16 mouse cellular contexts compared by ENCODE assay signal in the genomic region with DNA sequence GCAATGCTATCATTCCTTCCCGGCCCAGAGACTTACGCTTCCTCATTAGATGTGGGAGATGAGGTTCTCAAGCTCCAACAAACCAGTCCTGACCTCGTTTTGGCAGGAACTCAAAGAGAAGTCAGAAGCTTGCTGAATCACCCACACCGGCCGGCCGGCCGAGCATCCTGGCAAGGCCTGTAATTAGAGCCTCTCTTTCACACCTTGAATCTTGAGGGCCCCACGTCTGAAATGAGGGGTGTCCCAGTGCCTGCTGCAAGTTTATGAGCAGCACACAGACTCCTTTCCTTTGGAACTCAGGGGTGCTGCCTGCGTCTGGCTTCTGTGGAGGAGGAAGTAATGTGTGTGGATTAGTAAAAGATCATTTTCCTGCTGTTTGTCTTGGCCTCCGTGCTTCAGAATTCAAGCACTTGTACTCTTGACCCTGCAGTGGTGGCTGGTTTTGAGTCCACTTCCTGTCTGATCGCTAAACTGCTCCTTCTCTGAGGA. TPM values are rescaled to one million over a fixed set of nuclear protein-coding genes. Genes with fewer than 3 reads are reported as not detected.
DNase-seq lines count a peak whose midpoint lies in the region; ATAC-seq and TF ChIP-seq lines count a peak whose summit lies in the region.
"Had no signal": no experiment of that assay in that cellular context is flagged by ENCODE, and none has a peak within 500 bp of the region (broad histone marks: within the 10 kb centered on the region; RNA-seq: fewer than 3 reads in every experiment).

No protein-coding gene starts in this region.

- no peaks in the 10 kb centered on the region for H3K4me1 ChIP-seq in MEL (ENCODE audit: control insufficient read depth in 1 of 2, insufficient read depth in 2 of 2, low read length in 2 of 2)
- H3K4me1 ChIP-seq in lung, postnatal 0 days (ENCODE audit: insufficient read depth, low read depth, low read length), result 0 out of 2 replicates have a peak, but pooled peaks cover 6% of the 10 kb centered on the region
- H3K4me1 ChIP-seq in midbrain, embryonic 11.5 days (ENCODE audit: control insufficient read depth, insufficient read depth, low read length), result no peaks in the 10 kb centered on the region

- H3K79me2 ChIP-seq in MEL (ENCODE audit: control insufficient read depth, insufficient read depth, low read length, poor library complexity), result no peaks in the 10 kb centered on the region

- intact Hi-C loops in gastrocnemius, postnatal 14 days (cut with DNase I; ENCODE audit: low total_unique reads), result no loop called here
- intact Hi-C loops in left cerebral cortex, postnatal 14 days (cut with DNase I), result no loop called here

- no peaks in the 10 kb centered on the region for H3K9me3 ChIP-seq in MEL (replicated peaks; ENCODE audit: insufficient read depth, low read length)
- H3K9me3 ChIP-seq in lung, postnatal 0 days (ENCODE audit: low read length), result no peaks in the 10 kb centered on the region
- H3K9me3 ChIP-seq in midbrain, embryonic 11.5 days (ENCODE audit: control insufficient read depth, low read length), result no peaks in the 10 kb centered on the region
- H3K9me3 ChIP-seq: G1E had no signal

- peak; percentile 21 for DNase-seq in MEL (ENCODE audit: low read depth, low spot score)
- DNase-seq in fibroblast of lung, adult 2 months (ENCODE audit: low read depth), result peak; percentile 37
- peak; percentile 43 for DNase-seq in kidney, postnatal 10 days
- DNase-seq in lung, postnatal 0 days (ENCODE audit: low spot score), result peak; percentile 74
- no peak for DNase-seq in gastrocnemius, postnatal 14 days
- no peak for DNase-seq in midbrain, embryonic 11.5 days (ENCODE audit: low spot score, missing footprints)
- DNase-seq in left cerebral cortex, postnatal 14 days (ENCODE audit: low spot score in 2 of 2), result no peak
- no peak for DNase-seq in spleen, postnatal 4 days (ENCODE audit: low spot score in 2 of 2)
- DNase-seq: adrenal gland, adult 8-10 months; cerebellum, adult 9-10 months; heart, adult 18-20 months; thymus, postnatal 14 days had no signal

- no peak overlapping the region for H3K9ac ChIP-seq in MEL (ENCODE audit: control insufficient read depth, low read depth, low read length, poor library complexity, severe bottlenecking)
- no peak overlapping the region for H3K9ac ChIP-seq in lung, postnatal 0 days (replicated peaks; ENCODE audit: low read depth)
- no peak overlapping the region for H3K9ac ChIP-seq in midbrain, embryonic 11.5 days (ENCODE audit: low read length)

- WGBS in lung, postnatal 0 days, result 11% methylated on average over 11 of the region's 11 CpGs
- 75% methylated on average over 11 of the region's 11 CpGs for WGBS in midbrain, embryonic 11.5 days

- no peak overlapping the region for H3K4me3 ChIP-seq in MEL (ENCODE audit: control insufficient read depth in 1 of 2, insufficient read depth in 1 of 2, low read depth in 2 of 2, low read length in 2 of 2)
- H3K4me3 ChIP-seq in lung, postnatal 0 days (ENCODE audit: low read depth, low read length), result no peak overlapping the region
- no peak overlapping the region for H3K4me3 ChIP-seq in midbrain, embryonic 11.5 days (ENCODE audit: low read depth, low read length)
- H3K4me3 ChIP-seq: layer of hippocampus, adult 2 months; myocyte had no signal

- no peak overlapping the region for H3K4me2 ChIP-seq in lung, postnatal 0 days (replicated peaks; ENCODE audit: low read depth, low read length)
- H3K4me2 ChIP-seq in midbrain, embryonic 11.5 days, result no peak overlapping the region

- TF ChIP-seq EP300 in MEL (IDR thresholded peaks at IDR 0.05; ENCODE audit: low read depth in 1 of 2, low read length in 2 of 2), result no peak
- no peak for TF ChIP-seq EP300 in lung, postnatal 0 days (IDR thresholded peaks at IDR 0.05)

- ATAC-seq in lung, postnatal 0 days, result peak; percentile 79
- no peak for ATAC-seq in midbrain, embryonic 11.5 days (ENCODE audit: low FRiP score)

- TF ChIP-seq RAD21 in MEL (IDR thresholded peaks at IDR 0.05; ENCODE audit: low read depth, low read length), result no peak

- H3K27ac ChIP-seq in MEL (ENCODE audit: control insufficient read depth, low read depth, low read length), result no peak overlapping the region
- H3K27ac ChIP-seq in lung, postnatal 0 days (ENCODE audit: low read length), result no peak overlapping the region
- no peak overlapping the region for H3K27ac ChIP-seq in midbrain, embryonic 11.5 days (ENCODE audit: low read depth, low read length)
- H3K27ac ChIP-seq: layer of hippocampus, adult 2 months had no signal

- H3K27me3 ChIP-seq in MEL (ENCODE audit: control insufficient read depth in 1 of 2, insufficient read depth in 2 of 2, low read length in 2 of 2), result peaks cover 1 to 4% of the 10 kb centered on the region in 2 experiments; a peak in 2 of 4 replicates
- H3K27me3 ChIP-seq in lung, postnatal 0 days (replicated peaks; ENCODE audit: insufficient read depth, low read length), result no peaks in the 10 kb centered on the region
- H3K27me3 ChIP-seq in midbrain, embryonic 11.5 days (ENCODE audit: control insufficient read depth, insufficient read depth, low read length), result no peaks in the 10 kb centered on the region

- H3K36me3 ChIP-seq in MEL (ENCODE audit: control insufficient read depth in 1 of 2, insufficient read depth in 2 of 2, low read length in 2 of 2), result no peaks in the 10 kb centered on the region
- H3K36me3 ChIP-seq in lung, postnatal 0 days (ENCODE audit: insufficient read depth, low read length), result no peaks in the 10 kb centered on the region
- no peaks in the 10 kb centered on the region for H3K36me3 ChIP-seq in midbrain, embryonic 11.5 days (ENCODE audit: control insufficient read depth, insufficient read depth, low read length)
- H3K36me3 ChIP-seq: G1E had no signal

- no peak for TF ChIP-seq POLR2A in MEL (IDR thresholded peaks at IDR 0.05; ENCODE audit: control insufficient read depth in 1 of 2, insufficient read depth in 1 of 2, low read depth in 1 of 2, low read length in 2 of 2, poor library complexity in 1 of 2)

- no peak for TF ChIP-seq CTCF in MEL (IDR thresholded peaks at IDR 0.05 in 2 of 3, conservative IDR thresholded peaks at IDR 0.05 in 1 of 3; ENCODE audit: control insufficient read depth in 1 of 3, insufficient read depth in 1 of 3, low read depth in 2 of 3, low read length in 3 of 3, poor library complexity in 1 of 3, severe bottlenecking in 1 of 3)
- no peak for TF ChIP-seq CTCF in lung, postnatal 0 days (IDR thresholded peaks at IDR 0.05)

TF ChIP-seq in MEL, 35 proteins besides CTCF, POLR2A, EP300 and RAD21:
- TF ChIP-seq NELFE (IDR thresholded peaks at IDR 0.05; ENCODE audit: low read depth, low read length), result no peak
- TF ChIP-seq ZNF384 (IDR thresholded peaks at IDR 0.05; ENCODE audit: low read depth, low read length), result no peak
- no peak for TF ChIP-seq CHD1 (IDR thresholded peaks at IDR 0.05; ENCODE audit: low read depth, low read length)
- no peak for TF ChIP-seq E2F4 (IDR thresholded peaks at IDR 0.05; ENCODE audit: borderline replicate concordance, low read depth, low read length)
- no peak for TF ChIP-seq POLR2AphosphoS2 (IDR thresholded peaks at IDR 0.05; ENCODE audit: low read length)
- no peak for TF ChIP-seq POLR2AphosphoS5 (IDR thresholded peaks at IDR 0.05; ENCODE audit: borderline replicate concordance, low read depth, low read length)
- no peak for TF ChIP-seq MYC (IDR thresholded peaks at IDR 0.05; ENCODE audit: low read depth, low read length)
- TF ChIP-seq NRF1 (IDR thresholded peaks at IDR 0.05; ENCODE audit: insufficient read depth, low read depth, low read length, poor library complexity, severe bottlenecking), result no peak
- no peak for TF ChIP-seq SMC3 (IDR thresholded peaks at IDR 0.05; ENCODE audit: low read depth, low read length)
- no peak for TF ChIP-seq MAZ (IDR thresholded peaks at IDR 0.05; ENCODE audit: low read depth, low read length)
- TF ChIP-seq MXI1 (IDR thresholded peaks at IDR 0.05; ENCODE audit: low read depth, low read length), result no peak

RNA-seq across cellular contexts. Expression of gene Gjb2, which starts 20.3 kb away (rescaled TPM):
- not detected in 2 replicates for total RNA-seq in MEL (2012; rRNA removed)
- not detected for polyA plus RNA-seq in MEL (2012; ENCODE audit: insufficient read depth in 1 of 2, insufficient read length in 2 of 2, low read depth in 1 of 2, low replicate concordance in 2 of 2, missing spikeins in 1 of 2)
- polyA plus RNA-seq in lung, postnatal 0 days (2015; fragmentation: Nextera tagmentation; extraction: Ambion mirVana), result 1.1 and 1.4 TPM in 2 replicates
- under 1 TPM; 0.40 to 0.55 TPM for total RNA-seq in gastrocnemius, postnatal 14 days (2021)
- 6.7 and 7.5 TPM in 2 replicates for polyA plus RNA-seq in midbrain, embryonic 11.5 days (2014; fragmentation: Nextera tagmentation; extraction: Ambion mirVana)
- total RNA-seq in left cerebral cortex, postnatal 14 days (2021), result 10 to 100 TPM; 10.2 to 11.8 TPM
- total RNA-seq: G1E had no signal
- polyA plus RNA-seq: G1E, myocyte had no signal

RNA-seq across cellular contexts. Expression of gene Gja3, which starts 26.3 kb away (rescaled TPM):
- not detected in 2 replicates for total RNA-seq in MEL (2012; rRNA removed)
- polyA plus RNA-seq in MEL (2012; ENCODE audit: insufficient read depth in 1 of 2, insufficient read length in 2 of 2, low read depth in 1 of 2, low replicate concordance in 2 of 2, missing spikeins in 1 of 2), result not detected
- 1.0 TPM in 2 replicates for polyA plus RNA-seq in lung, postnatal 0 days (2015; fragmentation: Nextera tagmentation; extraction: Ambion mirVana)
- total RNA-seq in gastrocnemius, postnatal 14 days (2021), result 1 to 10 TPM in 1 of 2 experiments, under 1 TPM in 1; 0.64 to 1.9 TPM
- polyA plus RNA-seq in midbrain, embryonic 11.5 days (2014; fragmentation: Nextera tagmentation; extraction: Ambion mirVana), result 0.44 TPM in 1 of 2 replicates, not detected in the other
- total RNA-seq in left cerebral cortex, postnatal 14 days (2021), result under 1 TPM; 0.15 to 0.44 TPM
- total RNA-seq: adrenal gland, adult 8-10 months; G1E had no signal
- polyA plus RNA-seq: G1E had no signal

RNA-seq across cellular contexts. Expression of gene Gm4491, which starts 31.5 kb away (rescaled TPM):
- total RNA-seq in MEL (2012; rRNA removed), result not detected in 2 replicates
- polyA plus RNA-seq in MEL (2012; ENCODE audit: insufficient read depth in 1 of 2, insufficient read length in 2 of 2, low read depth in 1 of 2, low replicate concordance in 2 of 2, missing spikeins in 1 of 2), result not detected
- polyA plus RNA-seq in lung, postnatal 0 days (2015; fragmentation: Nextera tagmentation; extraction: Ambion mirVana), result not detected in 2 replicates
- not detected for total RNA-seq in gastrocnemius, postnatal 14 days (2021)
- not detected in 2 replicates for polyA plus RNA-seq in midbrain, embryonic 11.5 days (2014; fragmentation: Nextera tagmentation; extraction: Ambion mirVana)
- under 1 TPM; 0.22 to 0.57 TPM for total RNA-seq in left cerebral cortex, postnatal 14 days (2021)
- total RNA-seq: adrenal gland, adult 8-10 months; G1E; heart, adult 18-20 months had no signal
- polyA plus RNA-seq: G1E; liver, embryonic 16.5 days; myocyte had no signal

RNA-seq across cellular contexts. Expression of gene Gjb6, which starts 49.2 kb away (rescaled TPM):
- not detected in 2 replicates for total RNA-seq in MEL (2012; rRNA removed)
- not detected for polyA plus RNA-seq in MEL (2012; ENCODE audit: insufficient read depth in 1 of 2, insufficient read length in 2 of 2, low read depth in 1 of 2, low replicate concordance in 2 of 2, missing spikeins in 1 of 2)
- polyA plus RNA-seq in lung, postnatal 0 days (2015; fragmentation: Nextera tagmentation; extraction: Ambion mirVana), result 9.2 and 13.2 TPM in 2 replicates
- total RNA-seq in gastrocnemius, postnatal 14 days (2021), result not detected
- 2.9 and 3.0 TPM in 2 replicates for polyA plus RNA-seq in midbrain, embryonic 11.5 days (2014; fragmentation: Nextera tagmentation; extraction: Ambion mirVana)
- total RNA-seq in left cerebral cortex, postnatal 14 days (2021), result 10 to 100 TPM; 71.2 to 83.5 TPM
- total RNA-seq: heart, adult 18-20 months had no signal
- polyA plus RNA-seq: G1E; liver, embryonic 16.5 days; myocyte had no signal

Comparison
In these comparisons a context has a peak if more than half of its experiments do, and no peak if none do; other contexts are left out.
1. DNase-seq: peak in MEL (single experiment), fibroblast of lung, adult 2 months (single experiment), kidney, postnatal 10 days (single experiment) and lung, postnatal 0 days (single experiment); none in gastrocnemius, postnatal 14 days (single experiment), midbrain, embryonic 11.5 days (single experiment), left cerebral cortex, postnatal 14 days (0 of 2) and spleen, postnatal 4 days (0 of 2).
2. RNA of gene Gjb2, which starts 20.3 kb away (total RNA-seq): 10.2 to 11.8 TPM in left cerebral cortex, postnatal 14 days; 0.40 to 0.55 TPM in gastrocnemius, postnatal 14 days and not detected in MEL; every median in the first group is over 4 times any median in the second.